Mouse (Mus musculus) kidney, adult 2 months (tissue): Measurements from ENCODE around the gene Fcgr3.
"Not testable (repeated sequence)": the region's sequence is repeated elsewhere in the genome, so short reads cannot be mapped to it uniquely, and the experiment has no call there.

Experiments
- CTCF ChIP-seq: fragments of 200-500 bp; conservative IDR thresholded peaks from 2 replicates; pipeline ENCODE4 v1.5.1; 2011; ENCODE audit warnings: low read depth, mild to moderate bottlenecking, control low read depth, low read length, moderate library complexity, mixed read lengths; ENCODE audit not compliant: insufficient read depth, insufficient read length
- POLR2A ChIP-seq: fragments of 200-500 bp; IDR thresholded peaks from one replicate; pipeline ENCODE4 v1.6.1; 2011; ENCODE audit warnings: low read depth, low read length, control low read depth

DNA sequence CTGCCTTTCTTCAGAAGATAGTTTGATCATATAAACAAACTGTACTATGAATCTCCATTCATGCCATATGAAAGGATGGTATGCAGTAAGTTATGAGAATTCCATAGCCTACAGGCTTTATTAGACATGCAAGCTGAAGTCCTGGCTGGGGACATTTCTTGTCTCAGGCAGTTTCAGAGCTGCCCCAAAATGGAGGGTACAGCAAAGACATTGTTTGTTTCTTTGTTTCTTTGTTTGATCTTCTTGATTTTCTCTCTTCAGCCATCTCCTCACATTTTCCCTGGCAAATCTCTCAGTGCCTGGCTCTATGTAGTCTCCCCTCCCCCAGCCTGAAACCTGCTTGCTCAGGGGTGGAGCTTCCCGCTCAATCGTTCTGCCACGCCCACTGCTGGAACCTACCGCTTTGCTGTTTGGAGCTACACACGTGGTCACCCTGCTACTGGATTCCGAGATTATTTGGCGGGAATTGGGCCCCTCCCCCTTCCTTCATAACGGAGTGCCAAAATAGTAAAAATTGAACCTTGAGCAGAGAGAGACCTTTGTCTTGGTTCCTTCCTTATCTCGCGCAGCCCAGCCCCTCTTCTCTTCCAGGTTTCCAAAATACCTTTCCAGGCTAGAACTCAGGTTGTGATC lies 23.6 kb upstream of the Fcgr3 start:
- TF ChIP-seq CTCF, POLR2A: not testable (repeated sequence)
